Mouse (Mus musculus) megakaryocyte, adult 5-6 weeks (primary cell): ENCODE results near the gene Gm20855. TPM values are rescaled to one million over a fixed set of nuclear protein-coding genes. Genes with fewer than 3 reads are reported as not detected.
"Not testable (repeated sequence)": the region's sequence is repeated elsewhere in the genome, so short reads cannot be mapped to it uniquely, and the experiment has no call there.

ENCODE experiments used
- ATAC-seq: 2 replicates; pipeline ENCODE4 v1.8.0; 2016; ENCODE audit warnings: mild to moderate bottlenecking, inconsistent platforms; ENCODE audit not compliant: poor library complexity, severe bottlenecking
- total RNA-seq, 2 experiments: library from RNA; stranded (forward) in 1 of 2; stranded (reverse) in 1 of 2; fragments of 153-499, 151-499 nt in 1 of 2; fragments of 221-1000, 200-1000 nt in 1 of 2; gene quantifications; 2 replicates each; pipeline versions ENCODE4 v1.2.3 to v1.2.4; 2015 to 2017

Gene Gm20855
- total RNA-seq (2015) = not detected in 2 replicates
- total RNA-seq (2017) = not detected in 2 replicates

DNA sequence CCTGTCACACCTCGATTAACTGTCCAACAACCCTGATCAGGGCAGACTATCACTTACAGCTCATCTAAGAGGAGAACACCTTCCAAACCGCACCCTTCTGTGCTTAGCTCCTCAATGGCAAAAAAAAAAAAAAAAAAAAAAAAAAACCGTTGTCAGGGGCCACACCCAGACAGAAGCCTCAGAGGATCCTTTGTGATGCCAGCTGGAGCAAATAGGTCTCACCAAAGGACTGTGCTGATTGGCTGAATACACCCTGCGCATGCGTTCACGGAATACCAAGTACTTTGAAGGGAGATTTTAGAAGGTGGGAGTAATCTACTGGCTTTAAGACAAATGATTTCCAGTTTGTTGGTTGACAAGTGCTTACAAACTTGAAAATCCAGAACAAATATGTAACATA is at the start of gene Gm20855:
Gene Gm20855 (minus strand): TSS at position 101 of the 400 bp plus-strand sequence.
- ATAC-seq = not testable (repeated sequence)
